Mouse (Mus musculus): ENCODE data around the gene Rbbp5. TPM values are rescaled to one million over a fixed set of nuclear protein-coding genes. Genes with fewer than 3 reads are reported as not detected.

Rbbp5 gene
- polyA plus RNA-seq, 1 experiment from 2014 or later = 33.5 TPM

DNA sequence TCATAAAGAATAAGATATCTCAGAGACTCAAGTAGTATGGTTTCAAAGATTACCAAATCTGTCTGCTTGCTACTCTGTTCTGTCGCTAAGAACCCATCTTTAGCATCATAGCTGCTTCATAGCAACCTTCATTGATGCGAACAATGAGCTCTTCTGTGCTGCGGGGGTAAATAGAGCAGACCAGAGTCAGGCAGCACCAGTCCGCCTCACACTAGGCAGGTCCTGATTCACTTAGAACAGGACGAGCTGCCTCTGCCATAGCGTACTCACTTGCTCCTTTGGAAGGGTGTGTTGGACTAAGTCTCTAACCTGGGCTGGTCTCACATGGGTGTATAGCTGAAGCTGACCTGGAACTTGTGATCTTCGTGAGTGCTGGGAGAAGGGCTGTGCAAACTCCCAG is 28.9 kb downstream of the Rbbp5 start, which contains the start of gene Tmem81:
Gene Tmem81, plus strand, starts transcription at position 173 of the 400 bp plus-strand sequence.
- H3K27me3 ChIP-seq (replicated peaks) = no peaks in the 10 kb centered on the region; the same call in 1 of the 2 replicates
- ATAC-seq = no peak
- H3K4me3 ChIP-seq = no peak within 1 kb of the TSS
- H3K27ac ChIP-seq = no peak within 1 kb of the TSS
- H3K4me1 ChIP-seq = no peaks in the 10 kb centered on the region
- no peaks in the 10 kb centered on the region for H3K9me3 ChIP-seq (replicated peaks)
- H3K4me2 ChIP-seq = no peak within 1 kb of the TSS
- 92% methylated on average over 7 of the region's 7 CpGs for WGBS (ENCODE audit: insufficient replicate concordance)
- H3K9ac ChIP-seq = no peak within 1 kb of the TSS
- H3K36me3 ChIP-seq = peaks cover 74% of the 10 kb centered on the region

DNA sequence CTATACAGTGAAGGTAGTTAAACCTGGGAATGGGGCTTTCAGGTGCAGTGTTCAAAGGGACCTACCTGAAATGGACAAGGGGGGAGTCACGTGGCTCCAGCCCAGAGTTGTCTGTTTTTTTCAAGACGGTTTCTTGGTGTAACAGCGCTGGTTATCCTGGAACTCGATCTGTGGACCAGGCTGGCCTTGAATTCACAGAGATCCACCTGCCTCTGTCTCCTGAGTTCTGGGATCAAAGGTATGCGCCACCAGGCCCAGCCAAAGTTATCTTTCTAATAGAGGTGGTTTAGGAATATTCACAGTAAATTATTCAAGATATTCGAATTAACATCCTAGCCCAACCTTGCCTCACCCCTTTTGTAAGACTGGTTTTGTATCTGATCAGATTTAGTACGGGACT is 29.5 kb downstream of the Rbbp5 start:
- Histone ChIP-seq H3K9me3 (replicated peaks) (no peaks in the 10 kb centered on the region), H3K36me3 (peaks cover 68% of the 10 kb centered on the region), H3K9ac (no peak overlapping the region), H3K4me2 (no peak overlapping the region), H3K27ac (no peak overlapping the region), H3K27me3 (replicated peaks) (no peaks in the 10 kb centered on the region; the same call in 1 of the 2 replicates), H3K4me3 (no peak overlapping the region), H3K4me1 (no peaks in the 10 kb centered on the region)
- 88% methylated on average over 7 of the region's 7 CpGs for WGBS (ENCODE audit: insufficient replicate concordance)
- no peak for ATAC-seq

DNA sequence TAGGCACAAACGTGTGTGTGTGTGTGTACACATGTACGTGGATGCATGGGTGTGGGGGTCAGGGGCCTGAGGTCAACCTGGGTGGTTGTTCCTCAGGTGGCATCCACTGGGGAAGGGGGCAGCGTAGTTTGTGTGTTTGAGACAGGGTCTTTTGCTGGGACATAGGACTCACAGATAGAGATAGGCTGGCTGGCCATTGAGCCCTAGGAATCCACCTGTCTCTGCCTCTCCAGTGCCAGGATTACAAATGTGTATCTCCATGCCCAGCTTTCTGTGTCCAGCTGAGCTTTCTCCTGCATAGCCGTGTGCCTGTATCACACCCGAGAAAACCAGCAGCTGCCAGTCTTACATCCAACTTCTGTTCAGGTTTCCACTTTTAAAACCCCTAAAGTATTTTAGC is 32.6 kb downstream of the Rbbp5 start:
- H3K36me3 ChIP-seq = peaks cover 42% of the 10 kb centered on the region
- no peak for ATAC-seq
- WGBS (ENCODE audit: insufficient replicate concordance) = 73% methylated on average over 5 of the region's 5 CpGs

DNA sequence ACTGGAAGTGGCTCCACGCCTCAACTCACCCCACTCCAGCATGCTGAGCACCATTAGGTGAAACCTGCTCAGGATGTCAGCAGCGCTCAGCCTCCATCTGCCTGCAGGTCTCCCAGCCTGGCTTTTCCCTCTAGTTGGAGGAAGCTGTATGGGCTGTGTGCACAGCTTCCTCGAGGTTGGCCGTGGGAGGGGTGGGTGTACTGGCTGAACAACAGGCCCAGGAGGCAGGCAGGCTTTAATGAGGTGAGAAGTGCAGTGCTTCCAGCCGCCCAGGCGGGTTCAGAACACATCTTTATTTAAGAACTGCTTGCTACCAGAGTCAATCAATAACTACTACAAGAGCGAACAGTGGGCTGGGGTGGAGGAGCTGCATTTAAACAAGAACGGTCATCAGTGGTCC is 34.4 kb downstream of the Rbbp5 start:
- Histone ChIP-seq H3K4me2 (no peak overlapping the region), H3K27me3 (replicated peaks) (peaks cover 25% of the 10 kb centered on the region), H3K9me3 (replicated peaks) (no peaks in the 10 kb centered on the region), H3K4me3 (no peak overlapping the region), H3K27ac (no peak overlapping the region), H3K9ac (no peak overlapping the region), H3K4me1 (no peaks in the 10 kb centered on the region), H3K36me3 (peaks cover 24% of the 10 kb centered on the region)
- 38% methylated on average over 8 of the region's 8 CpGs for WGBS (ENCODE audit: insufficient replicate concordance)
- ATAC-seq = no peak

More for the DNA sequence above, 32.6 kb downstream of the Rbbp5 start:
- Histone ChIP-seq H3K4me2 (no peak overlapping the region), H3K27me3 (replicated peaks) (peaks cover 21% of the 10 kb centered on the region), H3K4me1 (no peaks in the 10 kb centered on the region), H3K9me3 (replicated peaks) (no peaks in the 10 kb centered on the region), H3K9ac (no peak overlapping the region), H3K27ac (no peak overlapping the region), H3K4me3 (no peak overlapping the region)

DNA sequence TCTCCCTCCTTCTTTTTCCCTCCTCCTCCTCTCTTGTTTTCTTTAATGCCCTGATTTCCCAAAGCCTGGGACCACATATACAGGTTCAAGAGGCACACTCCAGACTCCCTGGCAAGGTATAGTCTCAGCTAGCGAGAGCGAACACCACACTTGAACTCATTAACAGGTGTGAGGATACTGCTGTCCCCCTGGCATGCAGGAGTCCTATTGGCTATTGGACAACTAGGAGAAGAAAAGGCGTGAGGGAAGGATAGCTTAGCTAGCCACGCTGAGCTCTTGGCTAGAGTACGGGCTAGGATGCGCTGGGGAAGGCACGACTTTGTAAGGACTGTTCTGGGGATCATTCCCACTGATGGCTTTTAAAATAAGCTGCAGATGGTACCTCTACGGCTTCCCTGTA is 34.9 kb downstream of the Rbbp5 start:
- ATAC-seq = no peak

DNA sequence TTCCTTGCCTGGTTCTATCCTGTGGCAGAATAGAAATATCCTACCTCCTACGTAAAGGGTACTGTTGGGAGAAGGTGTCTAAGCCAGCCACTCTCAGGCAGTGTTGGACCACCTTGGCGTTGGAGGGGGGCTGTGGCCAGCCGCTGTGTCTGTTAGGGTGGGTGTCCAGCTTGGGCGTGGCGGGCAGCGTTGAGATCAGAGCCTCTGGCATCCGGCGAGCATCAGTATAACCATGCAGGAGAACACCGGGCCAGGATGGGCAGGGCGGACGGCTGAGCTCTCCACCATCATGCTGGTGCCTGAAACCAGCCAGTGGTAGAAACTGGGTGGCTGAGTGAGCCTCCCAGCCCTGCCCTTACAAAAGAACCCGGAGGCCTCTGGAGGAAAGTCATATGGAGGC is 38.2 kb downstream of the Rbbp5 start:
- H3K9ac ChIP-seq = no peak overlapping the region
- no peak overlapping the region for H3K4me3 ChIP-seq
- ATAC-seq = no peak
- H3K27me3 ChIP-seq (replicated peaks) = peaks cover 25% of the 10 kb centered on the region
- WGBS (ENCODE audit: insufficient replicate concordance) = 67% methylated on average over 12 of the region's 12 CpGs
- H3K4me2 ChIP-seq = no peak overlapping the region
- H3K9me3 ChIP-seq (replicated peaks) = no peaks in the 10 kb centered on the region
- no peak overlapping the region for H3K27ac ChIP-seq
- peaks cover 4% of the 10 kb centered on the region; the same call in 1 of the 2 replicates for H3K4me1 ChIP-seq
- H3K36me3 ChIP-seq = no peaks in the 10 kb centered on the region

More for the DNA sequence above, 34.9 kb downstream of the Rbbp5 start:
- no peak overlapping the region for H3K9ac ChIP-seq
- H3K27ac ChIP-seq = no peak overlapping the region
- no peaks in the 10 kb centered on the region for H3K9me3 ChIP-seq (replicated peaks)
- no peak overlapping the region for H3K4me2 ChIP-seq
- H3K27me3 ChIP-seq (replicated peaks) = peaks cover 25% of the 10 kb centered on the region
- WGBS (ENCODE audit: insufficient replicate concordance) = 63% methylated on average over 8 of the region's 8 CpGs
- H3K4me3 ChIP-seq = no peak overlapping the region
- no peaks in the 10 kb centered on the region for H3K4me1 ChIP-seq
- peaks cover 18% of the 10 kb centered on the region for H3K36me3 ChIP-seq

DNA sequence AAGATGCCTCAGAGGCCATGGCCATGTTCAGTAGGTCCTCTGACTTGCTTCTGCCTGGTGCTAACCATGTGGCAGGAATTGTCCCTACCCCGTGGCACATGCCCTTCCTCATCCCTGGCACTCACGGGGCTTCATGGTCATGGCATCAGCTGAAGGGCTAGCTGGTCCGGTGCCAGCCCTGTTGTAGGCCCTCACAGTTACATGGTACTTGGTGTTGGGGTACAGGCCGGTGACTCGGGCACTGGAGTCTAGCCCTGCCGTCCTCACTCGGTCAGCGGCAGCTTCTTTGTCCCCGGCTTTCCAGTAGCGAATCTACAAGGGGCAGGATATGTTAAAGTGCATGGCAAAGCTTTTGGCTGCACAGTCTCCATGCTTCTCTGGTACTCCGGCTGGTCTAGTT is 39.6 kb downstream of the Rbbp5 start:
- no peak overlapping the region for H3K27ac ChIP-seq
- no peaks in the 10 kb centered on the region for H3K36me3 ChIP-seq
- no peaks in the 10 kb centered on the region for H3K9me3 ChIP-seq (replicated peaks)
- no peak overlapping the region for H3K9ac ChIP-seq
- H3K4me2 ChIP-seq = no peak overlapping the region
- 72% methylated on average over 11 of the region's 11 CpGs for WGBS (ENCODE audit: insufficient replicate concordance)
- peaks cover 25% of the 10 kb centered on the region for H3K27me3 ChIP-seq (replicated peaks)
- no peak for ATAC-seq
- H3K4me1 ChIP-seq = peaks cover 9% of the 10 kb centered on the region; the same call in 1 of the 2 replicates
- H3K4me3 ChIP-seq = no peak overlapping the region

DNA sequence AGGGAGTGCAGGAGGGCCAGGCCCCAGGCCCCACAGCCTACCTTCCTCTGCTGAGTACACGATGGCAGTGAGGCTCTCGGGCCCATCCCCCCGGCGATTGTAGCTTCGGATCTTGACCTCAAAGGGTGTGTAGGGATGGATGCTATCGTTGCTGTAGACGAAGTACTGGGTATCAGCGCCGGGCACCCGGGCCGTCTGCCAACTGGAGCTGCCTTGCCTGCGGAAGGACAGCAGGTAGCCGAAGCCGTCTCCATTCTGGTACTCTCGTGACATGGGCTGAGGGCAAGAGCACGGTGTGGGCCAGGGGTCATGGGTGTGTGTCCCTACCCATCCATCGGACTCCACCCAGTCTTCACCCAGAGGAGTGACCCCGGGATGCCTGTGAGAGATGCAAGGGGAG is 41.5 kb downstream of the Rbbp5 start:
- 78% methylated on average over 18 of the region's 18 CpGs for WGBS (ENCODE audit: insufficient replicate concordance)
- Histone ChIP-seq H3K4me1 (peaks cover 9% of the 10 kb centered on the region; the same call in 1 of the 2 replicates), H3K9ac (no peak overlapping the region), H3K36me3 (no peaks in the 10 kb centered on the region), H3K27me3 (replicated peaks) (peaks cover 18% of the 10 kb centered on the region; the same call in 1 of the 2 replicates), H3K4me2 (no peak overlapping the region), H3K9me3 (replicated peaks) (no peaks in the 10 kb centered on the region), H3K27ac (no peak overlapping the region), H3K4me3 (no peak overlapping the region)
- no peak for ATAC-seq

DNA sequence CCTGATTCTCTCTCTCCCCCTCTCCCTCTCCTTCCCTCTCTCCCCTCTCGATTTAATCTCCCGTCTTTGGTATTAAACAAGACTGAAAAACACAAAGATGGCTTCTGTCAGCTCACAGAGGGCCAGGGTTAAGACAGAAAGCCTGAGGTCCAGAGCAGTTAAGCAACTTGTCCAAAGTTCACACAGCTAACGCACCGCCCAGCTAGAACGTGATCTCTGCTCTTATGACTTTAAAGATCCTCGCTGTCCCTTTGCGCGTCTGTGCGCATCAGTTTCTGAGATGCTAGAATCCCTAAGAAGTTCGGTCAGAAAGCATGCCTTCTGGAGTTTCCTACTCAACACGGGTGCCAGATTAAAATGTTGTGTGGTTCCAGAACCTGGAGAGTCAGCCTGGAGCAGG is 42.6 kb downstream of the Rbbp5 start:
- H3K4me3 ChIP-seq = no peak overlapping the region
- no peak overlapping the region for H3K27ac ChIP-seq
- peaks cover 9% of the 10 kb centered on the region; the same call in 1 of the 2 replicates for H3K4me1 ChIP-seq
- H3K27me3 ChIP-seq (replicated peaks) = peaks cover 8% of the 10 kb centered on the region; the same call in 1 of the 2 replicates
- no peak for ATAC-seq
- no peaks in the 10 kb centered on the region for H3K36me3 ChIP-seq
- no peak overlapping the region for H3K9ac ChIP-seq
- H3K4me2 ChIP-seq = no peak overlapping the region
- H3K9me3 ChIP-seq (replicated peaks) = no peaks in the 10 kb centered on the region
- 74% methylated on average over 11 of the region's 11 CpGs for WGBS (ENCODE audit: insufficient replicate concordance)

DNA sequence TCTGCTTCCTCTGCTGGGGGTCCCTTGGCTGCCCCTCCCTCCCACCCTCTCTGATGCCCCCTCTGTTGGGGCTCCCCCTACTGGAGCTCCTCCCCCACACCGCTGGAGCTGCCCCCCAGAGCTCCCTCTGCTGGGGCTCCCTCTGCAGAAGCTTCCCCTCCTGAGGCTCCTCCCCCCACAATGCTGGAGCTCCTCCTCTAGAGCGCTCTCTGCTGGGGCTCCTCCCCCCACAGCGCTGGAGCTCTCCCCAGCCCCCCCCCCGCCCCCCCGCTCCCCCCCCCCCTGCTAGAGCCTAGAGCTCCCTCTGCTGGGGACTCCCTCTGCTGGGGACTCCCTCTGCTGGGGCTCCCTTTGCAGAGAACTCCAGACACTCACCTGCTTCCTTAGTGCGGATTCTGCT is 43.6 kb downstream of the Rbbp5 start:
- no peak overlapping the region for H3K9ac ChIP-seq
- WGBS (ENCODE audit: insufficient replicate concordance) = 26% methylated on average over 2 of the region's 6 CpGs
- H3K4me3 ChIP-seq = no peak overlapping the region
- H3K27me3 ChIP-seq (replicated peaks) = peaks cover 11% of the 10 kb centered on the region
- no peak overlapping the region for H3K4me2 ChIP-seq
- no peaks in the 10 kb centered on the region for H3K36me3 ChIP-seq
- peaks cover 9% of the 10 kb centered on the region; the same call in 1 of the 2 replicates for H3K4me1 ChIP-seq
- no peak overlapping the region for H3K27ac ChIP-seq
- H3K9me3 ChIP-seq (replicated peaks) = no peaks in the 10 kb centered on the region
- ATAC-seq = peak; percentile 68

DNA sequence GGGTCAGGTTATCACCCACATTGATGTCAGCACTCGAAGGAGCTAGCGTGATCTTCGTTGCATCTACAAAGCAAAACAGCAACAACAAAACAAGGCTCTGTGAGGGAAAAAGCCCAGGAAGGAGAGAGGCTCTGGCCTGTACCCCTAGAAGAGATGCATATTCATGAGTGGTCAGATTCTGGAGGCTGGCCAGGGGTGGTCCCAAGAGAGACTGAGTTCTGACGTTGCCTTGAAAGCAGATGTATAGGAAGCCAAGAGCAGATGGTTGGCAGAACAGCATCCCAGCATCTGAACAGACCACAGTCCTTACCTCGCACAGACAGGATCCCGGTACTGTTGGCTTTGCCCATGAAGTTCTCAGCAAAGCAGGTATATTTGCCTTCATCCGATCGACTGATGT is 45.9 kb downstream of the Rbbp5 start:
- Histone ChIP-seq H3K36me3 (no peaks in the 10 kb centered on the region), H3K9me3 (replicated peaks) (no peaks in the 10 kb centered on the region), H3K27me3 (replicated peaks) (peaks cover 13% of the 10 kb centered on the region), H3K9ac (no peak overlapping the region), H3K4me3 (no peak overlapping the region), H3K4me1 (peaks cover 9% of the 10 kb centered on the region; the same call in 1 of the 2 replicates), H3K4me2 (no peak overlapping the region), H3K27ac (no peak overlapping the region)
- no peak for ATAC-seq
- 65% methylated on average over 8 of the region's 8 CpGs for WGBS (ENCODE audit: insufficient replicate concordance)

DNA sequence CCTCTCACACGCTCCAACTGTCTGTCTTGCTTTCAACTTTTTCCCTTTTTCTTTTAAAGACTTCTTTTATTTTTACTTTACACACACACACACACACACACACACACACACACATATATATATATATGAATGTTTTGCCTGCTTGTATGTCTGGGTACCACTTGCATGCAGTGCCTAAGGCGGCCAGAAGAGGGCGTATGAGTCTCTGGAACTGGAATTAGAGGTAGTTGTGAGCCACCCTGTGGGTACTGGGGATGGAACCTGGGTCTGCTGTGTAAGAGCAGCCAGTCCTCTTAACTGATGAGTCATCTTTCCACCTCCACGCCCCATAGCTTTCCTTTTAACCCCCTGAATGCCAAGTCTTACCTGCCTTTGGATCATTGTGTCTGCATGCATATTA is 46.8 kb downstream of the Rbbp5 start:
- H3K27ac ChIP-seq = no peak overlapping the region
- peaks cover 22% of the 10 kb centered on the region for H3K27me3 ChIP-seq (replicated peaks)

DNA sequence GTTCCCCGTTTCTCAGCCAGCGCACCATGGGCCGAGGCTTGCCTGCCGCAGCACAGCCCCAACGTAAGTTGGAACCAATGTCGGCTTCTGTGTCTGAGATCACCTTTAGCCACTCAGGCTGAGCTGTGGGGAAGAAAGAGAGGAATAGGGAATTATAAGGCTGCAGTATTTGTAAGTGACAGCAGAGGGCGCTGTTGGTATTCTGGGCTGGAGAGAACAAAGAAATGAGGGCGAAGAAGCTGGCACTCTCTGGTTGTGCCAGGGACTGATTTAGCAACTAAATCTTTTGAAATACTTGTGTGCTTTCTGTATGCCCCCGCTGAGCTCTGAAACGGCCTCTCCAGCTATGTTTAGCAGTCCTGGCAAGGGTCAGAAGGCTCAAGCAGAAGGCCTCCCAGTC is 48.7 kb downstream of the Rbbp5 start:
- Histone ChIP-seq H3K27ac (no peak overlapping the region), H3K27me3 (replicated peaks) (peaks cover 28% of the 10 kb centered on the region), H3K36me3 (no peaks in the 10 kb centered on the region), H3K4me3 (no peak overlapping the region), H3K4me1 (peaks cover 4% of the 10 kb centered on the region; the same call in 1 of the 2 replicates), H3K9me3 (replicated peaks) (no peaks in the 10 kb centered on the region), H3K9ac (no peak overlapping the region), H3K4me2 (no peak overlapping the region)
- ATAC-seq = no peak
- 4% methylated on average over 10 of the region's 10 CpGs for WGBS (ENCODE audit: insufficient replicate concordance)

More for the DNA sequence above, 46.8 kb downstream of the Rbbp5 start:
- 21% methylated on average over 4 of the region's 4 CpGs for WGBS (ENCODE audit: insufficient replicate concordance)
- Histone ChIP-seq H3K36me3 (no peaks in the 10 kb centered on the region), H3K9me3 (replicated peaks) (no peaks in the 10 kb centered on the region), H3K4me1 (peaks cover 9% of the 10 kb centered on the region; the same call in 1 of the 2 replicates), H3K4me2 (no peak overlapping the region), H3K4me3 (no peak overlapping the region), H3K9ac (no peak overlapping the region)
- no peak for ATAC-seq

Data from liver, embryonic 12.5 days (tissue).